In genomic region chr13:111684056-111684625, GRCm38 (mm10) we compare ENCODE assay signal across 14 mouse cellular contexts. TPM values are rescaled to one million over a fixed set of nuclear protein-coding genes. Genes with fewer than 3 reads are reported as not detected.
DNase-seq lines count a peak whose midpoint lies in the region; ATAC-seq lines count a peak whose summit lies in the region.
"Had no signal": no experiment of that assay in that cellular context is flagged by ENCODE, and none has a peak within 500 bp of the region (broad histone marks: within the 10 kb centered on the region; RNA-seq: fewer than 3 reads in every experiment).

No protein-coding gene starts in this region.

- H3K9ac ChIP-seq in heart, embryonic 11.5 days (ENCODE audit: low read depth, low read length): no peak overlapping the region
- no peak overlapping the region for H3K9ac ChIP-seq in midbrain, embryonic 11.5 days (ENCODE audit: low read length)
- H3K9ac ChIP-seq: embryonic facial prominence, embryonic 15.5 days; limb, embryonic 12.5 days had no signal

- no peak for ATAC-seq in heart, embryonic 11.5 days (replicated peaks; ENCODE audit: insufficient number of reproducible peaks, low FRiP score, low TSS enrichment)
- ATAC-seq in midbrain, embryonic 11.5 days (ENCODE audit: low FRiP score): no peak
- ATAC-seq in megakaryocyte-erythroid progenitor cell, adult 5-6 weeks (replicated peaks; ENCODE audit: low FRiP score, low TSS enrichment, poor library complexity, severe bottlenecking): peak; percentile 86
- ATAC-seq in granulocyte monocyte progenitor cell, adult 5-6 weeks (replicated peaks; ENCODE audit: poor library complexity, severe bottlenecking): no peak

- H3K4me1 ChIP-seq in heart, embryonic 11.5 days (ENCODE audit: control insufficient read depth, insufficient read depth, low read length): peaks cover 4% of the 10 kb centered on the region; the same call in 1 of the 2 replicates
- peaks cover 7% of the 10 kb centered on the region; the same call in 1 of the 2 replicates for H3K4me1 ChIP-seq in midbrain, embryonic 11.5 days (ENCODE audit: control insufficient read depth, insufficient read depth, low read length)
- H3K4me1 ChIP-seq in midbrain, embryonic 10.5 days: peaks cover 20% of the 10 kb centered on the region
- H3K4me1 ChIP-seq: embryonic facial prominence, embryonic 15.5 days had no signal

- no peak overlapping the region for H3K4me2 ChIP-seq in heart, embryonic 11.5 days
- no peak overlapping the region for H3K4me2 ChIP-seq in midbrain, embryonic 11.5 days
- H3K4me2 ChIP-seq: embryonic facial prominence, embryonic 15.5 days; limb, embryonic 12.5 days had no signal

- DNase-seq in heart, adult 18-20 months: peak; percentile 4 to 23
- DNase-seq in midbrain, embryonic 11.5 days (ENCODE audit: low spot score, missing footprints): peak; percentile 69
- DNase-seq in midbrain, embryonic 10.5 days (ENCODE audit: low spot score): no peak
- peak; percentile 59 for DNase-seq in heart, postnatal 4 days
- no peak for DNase-seq in adrenal gland, postnatal 4 days (ENCODE audit: low spot score in 2 of 2)
- DNase-seq: adrenal gland, postnatal 10 days; B cell, adult 2 months; cerebellum, adult 2 months had no signal

- 35% methylated on average over 5 of the region's 5 CpGs for WGBS in heart, embryonic 11.5 days (ENCODE audit: insufficient replicate concordance)
- 40% methylated on average over 5 of the region's 5 CpGs for WGBS in midbrain, embryonic 11.5 days
- WGBS in midbrain, embryonic 10.5 days: 42% methylated on average over 5 of the region's 5 CpGs

- H3K27ac ChIP-seq in heart, embryonic 11.5 days (ENCODE audit: low read depth, low read length): no peak overlapping the region
- H3K27ac ChIP-seq in midbrain, embryonic 11.5 days (ENCODE audit: low read depth, low read length): no peak overlapping the region
- no peak overlapping the region for H3K27ac ChIP-seq in midbrain, embryonic 10.5 days (replicated peaks)
- H3K27ac ChIP-seq: embryonic facial prominence, embryonic 15.5 days; hindbrain, embryonic 10.5 days; limb, embryonic 12.5 days had no signal

- H3K9me3 ChIP-seq in heart, embryonic 11.5 days (replicated peaks; ENCODE audit: control insufficient read depth, low read length): no peaks in the 10 kb centered on the region
- H3K9me3 ChIP-seq in midbrain, embryonic 11.5 days (ENCODE audit: control insufficient read depth, low read length): no peaks in the 10 kb centered on the region
- H3K9me3 ChIP-seq in midbrain, embryonic 10.5 days (replicated peaks): no peaks in the 10 kb centered on the region
- H3K9me3 ChIP-seq: embryonic facial prominence, embryonic 15.5 days; hindbrain, embryonic 10.5 days; limb, embryonic 12.5 days had no signal

- H3K4me3 ChIP-seq in heart, embryonic 11.5 days (ENCODE audit: low read depth, low read length): no peak overlapping the region
- no peak overlapping the region for H3K4me3 ChIP-seq in midbrain, embryonic 11.5 days (ENCODE audit: low read depth, low read length)
- no peak overlapping the region for H3K4me3 ChIP-seq in midbrain, embryonic 10.5 days
- H3K4me3 ChIP-seq: embryonic facial prominence, embryonic 15.5 days; hindbrain, embryonic 10.5 days; limb, embryonic 12.5 days had no signal

- no peaks in the 10 kb centered on the region for H3K36me3 ChIP-seq in heart, embryonic 11.5 days (ENCODE audit: control insufficient read depth, insufficient read depth, low read length)
- H3K36me3 ChIP-seq in midbrain, embryonic 11.5 days (ENCODE audit: control insufficient read depth, insufficient read depth, low read length): no peaks in the 10 kb centered on the region
- H3K36me3 ChIP-seq in midbrain, embryonic 10.5 days: peaks cover 5% of the 10 kb centered on the region
- H3K36me3 ChIP-seq: embryonic facial prominence, embryonic 15.5 days; limb, embryonic 12.5 days had no signal

- H3K27me3 ChIP-seq in heart, embryonic 11.5 days (ENCODE audit: control insufficient read depth, insufficient read depth, low read length): no peaks in the 10 kb centered on the region
- H3K27me3 ChIP-seq in midbrain, embryonic 11.5 days (ENCODE audit: control insufficient read depth, insufficient read depth, low read length): peaks cover 3% of the 10 kb centered on the region; the same call in 1 of the 2 replicates
- peaks cover 20% of the 10 kb centered on the region for H3K27me3 ChIP-seq in midbrain, embryonic 10.5 days (ENCODE audit: low read depth, poor library complexity, severe bottlenecking)
- H3K27me3 ChIP-seq: limb, embryonic 12.5 days had no signal

RNA-seq across cellular contexts. Expression of gene Mier3, which starts 3.4 kb away (rescaled TPM):
- 10 to 100 TPM; 13.8 to 15.1 TPM for total RNA-seq in heart, adult 18-20 months (2021)
- 16.3 and 16.8 TPM in 2 replicates for polyA plus RNA-seq in heart, embryonic 11.5 days (2014; fragmentation: Nextera tagmentation; extraction: Ambion mirVana)
- 25.6 and 29.9 TPM in 2 replicates for polyA plus RNA-seq in midbrain, embryonic 11.5 days (2014; fragmentation: Nextera tagmentation; extraction: Ambion mirVana)
- polyA plus RNA-seq in midbrain, embryonic 10.5 days (2016; fragmentation: Nextera tagmentation; extraction: Ambion mirVana): 18.2 and 20.2 TPM in 2 replicates
- 10 to 100 TPM; 26.7 to 26.9 TPM for total RNA-seq in heart, postnatal 4 days (2021)
- total RNA-seq in megakaryocyte-erythroid progenitor cell, adult 5-6 weeks (2014; fragmentation: Nextera tagmentation): 45.5 and 50.6 TPM in 2 replicates
- total RNA-seq in megakaryocyte-erythroid progenitor cell, adult 5-6 weeks (2017): 50.5 and 51.0 TPM in 2 replicates
- 30.9 and 33.6 TPM in 2 replicates for total RNA-seq in granulocyte monocyte progenitor cell, adult 5-6 weeks (2014; fragmentation: Nextera tagmentation)
- total RNA-seq in granulocyte monocyte progenitor cell, adult 5-6 weeks (2017): 41.0 and 51.9 TPM in 2 replicates
- 10 to 100 TPM; 46.7 to 48.9 TPM for total RNA-seq in adrenal gland, postnatal 4 days (2021)

Comparison
In these comparisons a context has a peak if more than half of its experiments do, and no peak if none do; other contexts are left out.
1. DNase-seq: peak in heart, adult 18-20 months (2 of 2), midbrain, embryonic 11.5 days (single experiment) and heart, postnatal 4 days (single experiment); none in midbrain, embryonic 10.5 days (single experiment) and adrenal gland, postnatal 4 days (0 of 2).